Mouse (Mus musculus): ENCODE measurements at regions not wholly inside any gene's neighbourhood (a gene's known extent, or its start where the extent isn't known, plus 50 kb on each side); places are given as distances from the start of the nearest gene placed in this dataset.

DNA sequence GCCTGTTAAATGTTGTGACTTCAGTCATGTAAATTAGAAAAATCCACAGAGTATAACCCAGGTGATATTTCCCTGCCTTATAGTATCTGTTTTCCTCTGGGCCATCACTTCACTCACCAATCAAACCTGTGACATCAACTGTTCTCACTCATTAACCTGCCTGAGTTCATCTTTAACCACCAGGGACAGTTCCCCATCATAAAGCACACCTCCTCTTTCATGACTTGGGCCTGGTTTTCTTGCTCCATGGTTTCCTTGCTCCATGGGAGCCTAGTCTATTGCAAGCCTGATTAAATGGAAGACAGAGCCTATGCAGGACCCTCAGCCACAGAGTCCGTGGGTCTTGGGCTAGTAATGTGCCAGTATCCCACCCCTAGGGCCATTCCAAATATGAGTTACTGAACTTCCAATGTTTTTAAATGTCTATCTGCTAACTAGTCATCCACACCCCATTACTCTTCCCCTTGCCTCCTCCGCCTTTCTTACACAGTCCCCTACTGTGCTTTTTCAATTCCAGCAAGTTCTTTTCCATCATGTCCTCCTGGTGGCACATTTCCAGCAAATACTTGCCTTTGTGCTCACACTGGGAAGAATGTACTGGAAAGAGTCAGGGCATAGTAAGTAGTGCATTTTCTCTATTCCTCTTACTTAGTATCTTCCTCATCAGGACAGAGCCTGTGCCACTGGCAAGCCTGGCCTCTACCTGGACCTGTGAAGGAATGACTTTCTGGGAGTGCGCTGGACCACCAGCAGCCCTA lies 69.4 kb upstream of the Foxa2 start:
- no peak for TF ChIP-seq CTCF (IDR thresholded peaks at IDR 0.05; ENCODE audit: insufficient read depth, low read length)
- no peak for TF ChIP-seq POLR2A (IDR thresholded peaks at IDR 0.05; ENCODE audit: borderline replicate concordance, extremely low read depth, low read depth, low read length)
